10 mouse cellular contexts compared by ENCODE assay signal in genomic region chr17:26584063-26584462, GRCm38 (mm10). TPM values are rescaled to one million over a fixed set of nuclear protein-coding genes. Genes with fewer than 3 reads are reported as not detected.
A peak's percentile ranks its signal among the peaks of the same experiment; 100 is the strongest.
DNase-seq lines count a peak whose midpoint lies in the region; ATAC-seq lines count a peak whose summit lies in the region.
"Had no signal": no experiment of that assay in that cellular context is flagged by ENCODE, and none has a peak within 500 bp of the region (broad histone marks: within the 10 kb centered on the region; RNA-seq: fewer than 3 reads in every experiment).

No protein-coding gene starts in this region.

- H3K36me3 ChIP-seq in heart, embryonic 16.5 days (ENCODE audit: control insufficient read depth, insufficient read depth) = peaks cover 6% of the 10 kb centered on the region; the same call in 1 of the 2 replicates
- H3K36me3 ChIP-seq in hindbrain, embryonic 15.5 days = no peaks in the 10 kb centered on the region
- peaks cover 30% of the 10 kb centered on the region for H3K36me3 ChIP-seq in liver, embryonic 13.5 days

- H3K4me2 ChIP-seq in heart, embryonic 16.5 days (ENCODE audit: low read depth, low read length) = peak overlapping the region; percentile 46
- no peak overlapping the region for H3K4me2 ChIP-seq in hindbrain, embryonic 15.5 days
- H3K4me2 ChIP-seq in liver, embryonic 13.5 days = 0 out of 2 replicates have a peak overlapping the region, but pooled peaks have one; percentile 23
- H3K4me2 ChIP-seq: neural tube, embryonic 12.5 days had no signal

- H3K27me3 ChIP-seq in heart, embryonic 16.5 days (ENCODE audit: control insufficient read depth, insufficient read depth, low read length) = no peaks in the 10 kb centered on the region
- no peaks in the 10 kb centered on the region for H3K27me3 ChIP-seq in hindbrain, embryonic 15.5 days
- no peaks in the 10 kb centered on the region for H3K27me3 ChIP-seq in liver, embryonic 13.5 days
- H3K27me3 ChIP-seq: neural tube, embryonic 12.5 days had no signal

- no peak overlapping the region for H3K4me3 ChIP-seq in heart, embryonic 16.5 days (ENCODE audit: low read length)
- peak overlapping the region; percentile 2; the same call in 1 of the 2 replicates for H3K4me3 ChIP-seq in brown adipose tissue, adult 24 weeks (ENCODE audit: insufficient read depth, low read depth, low read length)
- H3K4me3 ChIP-seq in hindbrain, embryonic 15.5 days = no peak overlapping the region
- H3K4me3 ChIP-seq in liver, embryonic 13.5 days (replicated peaks) = no peak overlapping the region
- H3K4me3 ChIP-seq: neural tube, embryonic 12.5 days had no signal

- H3K27ac ChIP-seq in heart, embryonic 16.5 days (ENCODE audit: low read length) = peak overlapping the region; percentile 96
- peak overlapping the region; percentile 94 for H3K27ac ChIP-seq in brown adipose tissue, adult 24 weeks (replicated peaks; ENCODE audit: low read depth, low read length)
- H3K27ac ChIP-seq in hindbrain, embryonic 15.5 days (replicated peaks) = peak overlapping the region; percentile 59
- H3K27ac ChIP-seq in liver, embryonic 13.5 days = peak overlapping the region; percentile 77
- H3K27ac ChIP-seq: neural tube, embryonic 12.5 days had no signal

- peak; percentile 3; the same call in 1 of the 2 replicates for ATAC-seq in heart, embryonic 16.5 days (replicated peaks; ENCODE audit: extremely low read depth, insufficient read depth, low FRiP score)
- no peak for ATAC-seq in hindbrain, embryonic 15.5 days (ENCODE audit: low FRiP score, low read depth)
- peak; percentile 52 for ATAC-seq in liver, embryonic 13.5 days (ENCODE audit: low read depth)

- peak overlapping the region; percentile 53 for H3K9ac ChIP-seq in heart, embryonic 16.5 days (ENCODE audit: low read length)
- H3K9ac ChIP-seq in hindbrain, embryonic 15.5 days = no peak overlapping the region
- H3K9ac ChIP-seq in liver, embryonic 13.5 days = no peak overlapping the region
- H3K9ac ChIP-seq: neural tube, embryonic 12.5 days had no signal

- DNase-seq in heart, postnatal 14 days = no peak
- no peak for DNase-seq in liver, embryonic 13.5 days
- no peak for DNase-seq in right cerebral cortex, postnatal 36 days (ENCODE audit: low spot score in 2 of 2)
- no peak for DNase-seq in left cerebral cortex, adult 9 months (ENCODE audit: low spot score in 2 of 2)
- no peak for DNase-seq in layer of hippocampus, postnatal 14 days (ENCODE audit: low spot score in 2 of 2)
- DNase-seq: cerebellum, adult 11 months had no signal

- WGBS in heart, embryonic 16.5 days = 32% methylated on average over 4 of the region's 4 CpGs
- 82% methylated on average over 4 of the region's 4 CpGs for WGBS in hindbrain, embryonic 15.5 days
- WGBS in liver, embryonic 13.5 days (ENCODE audit: insufficient replicate concordance) = 47% methylated on average over 4 of the region's 4 CpGs

- H3K9me3 ChIP-seq in heart, embryonic 16.5 days (replicated peaks; ENCODE audit: control insufficient read depth, low read length) = no peaks in the 10 kb centered on the region
- H3K9me3 ChIP-seq in hindbrain, embryonic 15.5 days = no peaks in the 10 kb centered on the region
- no peaks in the 10 kb centered on the region for H3K9me3 ChIP-seq in liver, embryonic 13.5 days (replicated peaks)
- H3K9me3 ChIP-seq: neural tube, embryonic 12.5 days had no signal

- intact Hi-C loops in heart, postnatal 14 days (cut with DNase I) = loop anchor here (2.0 to 5.0 kb wide), 3 partner anchors 37 to 117 kb away; no protein-coding TSS in a partner anchor

- peaks cover 57% of the 10 kb centered on the region for H3K4me1 ChIP-seq in heart, embryonic 16.5 days (ENCODE audit: control insufficient read depth, insufficient read depth, low read length)
- H3K4me1 ChIP-seq in brown adipose tissue, adult 24 weeks (ENCODE audit: control insufficient read depth, insufficient read depth, insufficient read length, low read length) = peaks cover 48% of the 10 kb centered on the region
- peaks cover 29% of the 10 kb centered on the region for H3K4me1 ChIP-seq in hindbrain, embryonic 15.5 days (replicated peaks)
- peaks cover 32% of the 10 kb centered on the region for H3K4me1 ChIP-seq in liver, embryonic 13.5 days (replicated peaks)

RNA-seq across cellular contexts. Expression of gene Dusp1, which starts 22.1 kb away (rescaled TPM):
- 35.5 and 35.7 TPM in 2 replicates for polyA plus RNA-seq in heart, embryonic 16.5 days (2015; fragmentation: Nextera tagmentation; extraction: Ambion mirVana)
- 10 to 100 TPM; 91.2 to 99.6 TPM for total RNA-seq in heart, postnatal 14 days (2021)
- 44.4 and 326 TPM in 2 replicates for polyA plus RNA-seq in brown adipose tissue, adult 24 weeks (2012; ENCODE audit: insufficient read depth, insufficient read length, missing spikeins)
- polyA plus RNA-seq in hindbrain, embryonic 15.5 days (2015; fragmentation: Nextera tagmentation; extraction: Ambion mirVana) = 27.7 and 34.6 TPM in 2 replicates
- 22.2 and 27.8 TPM in 2 replicates for polyA plus RNA-seq in liver, embryonic 13.5 days (2015; fragmentation: Nextera tagmentation; extraction: Ambion mirVana)
- 10 to 100 TPM; 20.3 to 24.3 TPM for total RNA-seq in layer of hippocampus, postnatal 14 days (2021)

RNA-seq across cellular contexts. Expression of gene Ergic1, which starts 22.8 kb away (rescaled TPM):
- polyA plus RNA-seq in heart, embryonic 16.5 days (2015; fragmentation: Nextera tagmentation; extraction: Ambion mirVana) = 82.7 and 84.9 TPM in 2 replicates
- 10 to 100 TPM; 51.1 to 59.5 TPM for total RNA-seq in heart, postnatal 14 days (2021)
- 124 and 179 TPM in 2 replicates for polyA plus RNA-seq in brown adipose tissue, adult 24 weeks (2012; ENCODE audit: insufficient read depth, insufficient read length, missing spikeins)
- polyA plus RNA-seq in hindbrain, embryonic 15.5 days (2015; fragmentation: Nextera tagmentation; extraction: Ambion mirVana) = 91.3 and 97.3 TPM in 2 replicates
- 35.2 and 37.0 TPM in 2 replicates for polyA plus RNA-seq in liver, embryonic 13.5 days (2015; fragmentation: Nextera tagmentation; extraction: Ambion mirVana)
- total RNA-seq in layer of hippocampus, postnatal 14 days (2021) = 100 to 1,000 TPM; 132 to 144 TPM
